ENCODE assay signal across 9 mouse cellular contexts in the genomic region with DNA sequence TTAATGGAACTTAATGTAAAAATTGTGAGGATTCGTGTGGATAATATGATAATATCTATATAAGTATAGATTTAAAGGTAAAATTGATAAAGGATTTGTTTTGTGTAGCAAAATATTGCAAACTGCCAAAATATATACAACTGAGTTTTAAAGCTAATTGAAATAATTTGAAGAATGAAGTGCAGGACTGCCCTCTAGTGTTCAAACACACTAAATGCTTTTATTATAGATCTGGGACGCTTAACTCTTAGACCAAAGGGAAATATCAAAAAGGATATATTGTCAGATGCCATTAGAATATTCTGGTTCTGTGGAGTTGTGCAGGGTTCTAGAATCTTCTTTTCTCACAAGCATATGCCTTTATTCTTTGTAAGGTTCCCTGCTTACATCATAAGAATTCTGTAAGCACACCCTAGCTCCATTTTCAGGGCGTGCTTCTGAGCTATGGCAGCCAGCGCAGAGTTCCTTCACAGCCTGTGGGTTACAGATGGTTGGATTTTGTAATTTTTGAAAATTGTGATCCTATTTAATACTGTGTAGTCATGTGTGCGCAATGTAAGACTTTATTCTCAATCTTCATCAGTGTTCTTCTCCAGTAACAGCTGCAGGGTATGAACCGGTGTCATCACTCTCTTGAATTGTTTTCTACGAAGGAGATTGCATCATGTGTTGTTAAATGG.
DNase-seq lines count a peak whose midpoint lies in the region; TF ChIP-seq lines count a peak whose summit lies in the region.
"Had no signal": no experiment of that assay in that cellular context is flagged by ENCODE, and none has a peak within 500 bp of the region (broad histone marks: within the 10 kb centered on the region; RNA-seq: fewer than 3 reads in every experiment).

No protein-coding gene starts in this region.

- no peaks in the 10 kb centered on the region for H3K36me3 ChIP-seq in E14TG2a.4 (ENCODE audit: insufficient read depth, low read length)
- H3K36me3 ChIP-seq: limb, embryonic 12.5 days had no signal

- peak; percentile 50 for TF ChIP-seq CTCF in E14TG2a.4 (conservative IDR thresholded peaks at IDR 0.05; ENCODE audit: low read length)

- H3K27me3 ChIP-seq in E14TG2a.4 (ENCODE audit: insufficient read depth, low read length): no peaks in the 10 kb centered on the region
- H3K27me3 ChIP-seq: limb, embryonic 12.5 days had no signal

- H3K4me3 ChIP-seq in E14TG2a.4 (replicated peaks; ENCODE audit: low read length): no peak overlapping the region
- H3K4me3 ChIP-seq: limb, embryonic 12.5 days had no signal

- DNase-seq in kidney, adult 9 months: peak; percentile 17
- no peak for DNase-seq in kidney, postnatal 14 days
- peak; percentile 30 for DNase-seq in c-Kit-positive CD71-positive TER-119-negative erythroid progenitor cells, embryonic 14.5 days (ENCODE audit: low read depth)
- peak; percentile 49 for DNase-seq in mesoderm, embryonic 11.5 days (ENCODE audit: low read depth, low spot score)
- DNase-seq in layer of hippocampus, postnatal 10 days (ENCODE audit: low spot score in 2 of 2): no peak
- no peak for DNase-seq in thymus, postnatal 25 days
- no peak for DNase-seq in heart, postnatal 4 days

- no peaks in the 10 kb centered on the region for H3K4me1 ChIP-seq in E14TG2a.4 (replicated peaks; ENCODE audit: low read depth, low read length)
- H3K4me1 ChIP-seq: limb, embryonic 12.5 days had no signal

- no peaks in the 10 kb centered on the region for H3K9me3 ChIP-seq in E14TG2a.4 (ENCODE audit: low read length)
- H3K9me3 ChIP-seq: limb, embryonic 12.5 days had no signal

Comparison
In these comparisons a context has a peak if more than half of its experiments do, and no peak if none do; other contexts are left out.
1. DNase-seq: peak in kidney, adult 9 months (single experiment), c-Kit-positive CD71-positive TER-119-negative erythroid progenitor cells, embryonic 14.5 days (single experiment) and mesoderm, embryonic 11.5 days (single experiment); none in kidney, postnatal 14 days (single experiment), layer of hippocampus, postnatal 10 days (0 of 2), thymus, postnatal 25 days (single experiment) and heart, postnatal 4 days (single experiment).